Mouse (Mus musculus) small intestine, adult 2 months (tissue): ENCODE measurements around the gene Ifitm1. TPM values are rescaled to one million over a fixed set of nuclear protein-coding genes. Genes with fewer than 3 reads are reported as not detected.

Experiments
- H3K27ac ChIP-seq: fragments of 200-500 bp; 2 replicates; pipeline ENCODE4 v1.5.1; 2012; ENCODE audit warnings: low read depth, low read length, control low read depth, inconsistent platforms; ENCODE audit not compliant: insufficient read depth
- H3K27me3 ChIP-seq: fragments of 200-500 bp; 2 replicates; pipeline ENCODE4 v1.6.1; 2012; ENCODE audit warnings: mild to moderate bottlenecking, moderate library complexity, low read length, inconsistent platforms; ENCODE audit not compliant: control insufficient read depth, insufficient read depth
- H3K36me3 ChIP-seq: fragments of 200-500 bp; 2 replicates; pipeline ENCODE4 v1.6.1; 2012; ENCODE audit warnings: mild to moderate bottlenecking, low read length, control low read depth, inconsistent platforms; ENCODE audit not compliant: control insufficient read depth, insufficient read depth
- H3K4me1 ChIP-seq: fragments of 200-500 bp; 2 replicates; pipeline ENCODE4 v1.6.1; 2012; ENCODE audit warnings: low read length, inconsistent platforms, mixed read lengths; ENCODE audit not compliant: control insufficient read depth, insufficient read depth, insufficient read length
- H3K4me3 ChIP-seq: fragments of 200-500 bp; 2 replicates; pipeline ENCODE4 v1.5.1; 2012; ENCODE audit warnings: low read depth, mild to moderate bottlenecking, control low read depth, inconsistent platforms, low read length, moderate library complexity
- CTCF ChIP-seq: fragments of 200-500 bp; IDR thresholded peaks from 2 replicates; pipeline ENCODE4 v1.5.1; 2012; ENCODE audit warnings: low read depth, mild to moderate bottlenecking, control low read depth, inconsistent platforms, low read length, moderate library complexity, mixed read lengths; ENCODE audit not compliant: insufficient replicate concordance, insufficient read length; ENCODE audit errors: extremely low read depth
- POLR2A ChIP-seq: fragments of 200-500 bp; IDR thresholded peaks from 2 replicates; pipeline ENCODE4 v1.6.1; 2012; ENCODE audit warnings: low read depth, mild to moderate bottlenecking, control low read depth, inconsistent platforms, low read length, moderate library complexity
- WGBS: fragments of 180-500 bp; shearing (Covaris S2); methylation state at CpG from one replicate; pipeline ENCODE4 v1.1.7; 2018; 5-methylcytosine and 5-hydroxymethylcytosine counted together
- polyA plus RNA-seq: library from polyadenylated mRNA; depleted of rRNA; stranded (reverse); fragments of >200 nt; gene quantifications from 2 replicates; pipeline ENCODE4 v1.2.3, GENCODE M21; 2012

The Ifitm1 gene
- polyA plus RNA-seq, 1 experiment: 120 TPM

- TF ChIP-seq CTCF (no peak), POLR2A (no peak)
These were observed 39.8 kb upstream of the Ifitm1 start for GRCm38 (mm10) chr7:140927181-140927580.

GRCm38 (mm10) chr7:140938436-140938835 lies 28.6 kb upstream of the Ifitm1 start:
- H3K4me1 ChIP-seq: peaks cover 16% of the 10 kb centered on the region
- 63% methylated on average over 3 of the region's 3 CpGs for WGBS
- H3K27ac ChIP-seq: no peak overlapping the region
- no peaks in the 10 kb centered on the region for H3K27me3 ChIP-seq
- peak; percentile 30; the same call in 1 of the 2 replicates for TF ChIP-seq CTCF
- no peak for TF ChIP-seq POLR2A
- H3K4me3 ChIP-seq: no peak overlapping the region
- H3K36me3 ChIP-seq: no peaks in the 10 kb centered on the region

More at GRCm38 (mm10) chr7:140927181-140927580, 39.8 kb upstream of the Ifitm1 start:
- peaks cover 62% of the 10 kb centered on the region for H3K36me3 ChIP-seq
- WGBS: 68% methylated on average over 6 of the region's 6 CpGs
- H3K4me1 ChIP-seq: peaks cover 21% of the 10 kb centered on the region
- H3K4me3 ChIP-seq: no peak overlapping the region
- H3K27ac ChIP-seq: no peak overlapping the region
- H3K27me3 ChIP-seq: no peaks in the 10 kb centered on the region

- Histone ChIP-seq H3K27me3 (no peaks in the 10 kb centered on the region), H3K4me3 (no peak overlapping the region), H3K27ac (no peak overlapping the region), H3K4me1 (peaks cover 16% of the 10 kb centered on the region), H3K36me3 (no peaks in the 10 kb centered on the region)
- TF ChIP-seq CTCF: no peak
- TF ChIP-seq POLR2A: no peak
- WGBS: 81% methylated on average over 2 of the region's 2 CpGs
These were observed 28.1 kb upstream of the Ifitm1 start for GRCm38 (mm10) chr7:140938896-140939295.

GRCm38 (mm10) chr7:140939669-140940171 lies 27.3 kb upstream of the Ifitm1 start:
- WGBS: 31% methylated on average over 8 of the region's 8 CpGs
- Histone ChIP-seq H3K4me1 (peaks cover 11% of the 10 kb centered on the region), H3K27me3 (no peaks in the 10 kb centered on the region), H3K4me3 (no peak overlapping the region), H3K27ac (peak overlapping the region; percentile 33; the same call in 1 of the 2 replicates), H3K36me3 (no peaks in the 10 kb centered on the region)
- TF ChIP-seq CTCF (no peak), POLR2A (no peak)

DNA sequence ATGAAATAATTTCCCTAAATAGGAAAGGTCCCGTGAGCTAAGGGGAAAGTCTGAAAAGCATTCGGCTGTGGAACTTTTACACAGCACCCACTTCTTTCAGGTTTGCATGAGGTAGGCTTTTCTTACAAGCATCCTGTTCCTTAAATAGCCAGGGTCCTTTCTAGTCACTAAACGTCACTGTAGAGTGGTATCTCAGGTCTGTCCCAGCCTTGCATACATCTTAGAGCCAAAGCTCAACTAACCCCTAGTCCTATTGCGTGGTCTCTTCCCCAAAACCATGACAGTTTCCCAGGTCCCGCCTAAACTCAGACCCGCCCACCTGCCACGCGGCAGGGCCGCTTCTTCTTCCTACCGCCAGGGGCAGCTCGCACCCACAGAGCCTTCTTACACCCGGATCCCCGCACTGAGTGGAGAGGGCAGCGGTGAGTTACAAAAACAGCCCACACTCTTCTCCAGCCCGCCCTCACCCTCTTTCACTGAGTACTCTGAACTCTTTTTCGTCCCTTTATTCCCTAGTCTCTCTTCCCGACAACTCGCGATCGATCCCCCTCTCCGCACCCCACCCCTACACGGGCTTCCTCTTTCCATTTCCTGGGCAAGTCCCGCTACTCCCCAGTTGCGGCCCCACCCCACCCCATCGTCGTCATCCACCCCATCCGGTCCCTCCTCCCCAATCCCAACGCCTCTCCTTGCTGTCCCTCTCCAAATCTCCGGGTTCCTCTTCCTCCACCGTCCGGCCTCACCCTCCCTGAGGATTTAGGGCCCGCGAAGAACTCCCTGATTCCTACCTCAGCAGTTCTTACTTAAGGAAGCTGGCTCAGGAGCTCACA lies 25.6 kb upstream of the Ifitm1 start, which contains the start of gene Pgghg:
TSS of gene Pgghg (plus strand) at position 170 of the 830 bp plus-strand sequence.
- no peaks in the 10 kb centered on the region for H3K27me3 ChIP-seq
- H3K4me1 ChIP-seq: peaks cover 8% of the 10 kb centered on the region
- peak within 1 kb of the TSS; percentile 68 for H3K4me3 ChIP-seq
- H3K27ac ChIP-seq: peak within 1 kb of the TSS; percentile 85
- WGBS: under 1% methylated on average over 33 of the region's 33 CpGs
- peaks cover 9% of the 10 kb centered on the region for H3K36me3 ChIP-seq
- TF ChIP-seq CTCF (peak; percentile 95), POLR2A (peak; percentile 39)

DNA sequence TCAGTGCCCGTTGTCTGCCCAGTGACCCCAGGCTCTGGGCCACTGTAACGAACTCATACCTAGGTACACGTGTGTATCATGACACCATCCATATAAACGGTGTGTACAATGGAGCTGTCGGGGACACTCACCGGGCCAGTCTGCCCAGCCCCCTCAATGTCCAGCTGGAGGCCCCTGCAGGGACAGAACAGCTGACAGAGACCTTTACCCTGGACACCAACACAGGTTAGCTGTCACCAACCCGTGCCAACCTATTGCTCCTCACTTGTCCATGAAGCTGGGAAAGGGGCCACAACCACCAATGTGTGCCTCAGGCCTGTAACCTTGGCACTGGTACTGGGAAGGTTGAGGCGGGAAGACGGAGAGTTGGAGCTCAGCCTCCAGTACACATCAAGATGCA lies 24.7 kb upstream of the Ifitm1 start:
- H3K27ac ChIP-seq: peak overlapping the region; percentile 85
- H3K4me1 ChIP-seq: peaks cover 8% of the 10 kb centered on the region
- peak overlapping the region; percentile 68 for H3K4me3 ChIP-seq
- TF ChIP-seq POLR2A (no peak), CTCF (no peak)
- no peaks in the 10 kb centered on the region for H3K27me3 ChIP-seq
- WGBS: 32% methylated on average over 9 of the region's 9 CpGs
- H3K36me3 ChIP-seq: peaks cover 9% of the 10 kb centered on the region

- Histone ChIP-seq H3K4me3 (no peak overlapping the region), H3K27me3 (no peaks in the 10 kb centered on the region), H3K36me3 (peaks cover 9% of the 10 kb centered on the region), H3K27ac (peak overlapping the region; percentile 85; the same call in 1 of the 2 replicates), H3K4me1 (peaks cover 8% of the 10 kb centered on the region)
- no peak for TF ChIP-seq POLR2A
- no peak for TF ChIP-seq CTCF
- WGBS: 87% methylated on average over 10 of the region's 10 CpGs
These were observed 24.2 kb upstream of the Ifitm1 start for GRCm38 (mm10) chr7:140942811-140943210.
